Mouse (Mus musculus) hindbrain, embryonic 13.5 days (tissue): ENCODE results near the gene Scgb3a1. TPM values are rescaled to one million over a fixed set of nuclear protein-coding genes. Genes with fewer than 3 reads are reported as not detected.
A peak's percentile ranks its signal among the peaks of the same experiment; 100 is the strongest.

Experiments
- ATAC-seq: fragments of 200-750 bp; cut with Nextera tagmentation; 2 replicates; pipeline ENCODE4 v1.8.0; 2017; ENCODE audit warnings: moderate TSS enrichment; ENCODE audit not compliant: low FRiP score
- H3K27ac ChIP-seq: fragments of 300-500 bp; sonication (generic); 2 replicates; pipeline ENCODE4 v1.5.1; 2015; ENCODE audit warnings: inconsistent platforms, mild to moderate bottlenecking, moderate library complexity
- H3K27me3 ChIP-seq: fragments of 300-500 bp; sonication (generic); 2 replicates; pipeline ENCODE4 v1.6.1; 2015; ENCODE audit warnings: mild to moderate bottlenecking, inconsistent platforms
- H3K36me3 ChIP-seq: fragments of 300-500 bp; sonication (generic); 2 replicates; pipeline ENCODE4 v1.6.1; 2015; ENCODE audit warnings: mild to moderate bottlenecking, inconsistent platforms
- H3K4me1 ChIP-seq: fragments of 300-500 bp; sonication (generic); replicated peaks from 2 replicates; pipeline ENCODE4 v1.6.1; 2015; ENCODE audit warnings: inconsistent platforms
- H3K4me2 ChIP-seq: fragments of 300-500 bp; sonication (generic); 2 replicates; pipeline ENCODE4 v1.6.1; 2015; ENCODE audit warnings: inconsistent platforms, mild to moderate bottlenecking, moderate library complexity
- H3K4me3 ChIP-seq: fragments of 300-500 bp; sonication (generic); 2 replicates; pipeline ENCODE4 v1.5.1; 2015; ENCODE audit warnings: mild to moderate bottlenecking, inconsistent platforms
- H3K9ac ChIP-seq: fragments of 300-500 bp; sonication (generic); 2 replicates; pipeline ENCODE4 v1.6.1; 2015; ENCODE audit warnings: mild to moderate bottlenecking, inconsistent platforms
- H3K9me3 ChIP-seq: fragments of 300-500 bp; sonication (generic); 2 replicates; pipeline ENCODE4 v1.6.1; 2016; ENCODE audit warnings: inconsistent platforms
- WGBS: fragments of 180-500 bp; shearing (Covaris S2); methylation state at CpG from one replicate; pipeline ENCODE4 v1.1.7; 2015; 5-methylcytosine and 5-hydroxymethylcytosine counted together
- polyA plus RNA-seq: library from polyadenylated mRNA; unstranded; fragments of >200 nt; fragmentation: Nextera tagmentation; extraction: Ambion mirVana; gene quantifications from 2 replicates; pipeline ENCODE4 v1.2.1, GENCODE M21; 2015

Gene Scgb3a1
- polyA plus RNA-seq, 1 experiment from 2014 or later, result not detected

DNA sequence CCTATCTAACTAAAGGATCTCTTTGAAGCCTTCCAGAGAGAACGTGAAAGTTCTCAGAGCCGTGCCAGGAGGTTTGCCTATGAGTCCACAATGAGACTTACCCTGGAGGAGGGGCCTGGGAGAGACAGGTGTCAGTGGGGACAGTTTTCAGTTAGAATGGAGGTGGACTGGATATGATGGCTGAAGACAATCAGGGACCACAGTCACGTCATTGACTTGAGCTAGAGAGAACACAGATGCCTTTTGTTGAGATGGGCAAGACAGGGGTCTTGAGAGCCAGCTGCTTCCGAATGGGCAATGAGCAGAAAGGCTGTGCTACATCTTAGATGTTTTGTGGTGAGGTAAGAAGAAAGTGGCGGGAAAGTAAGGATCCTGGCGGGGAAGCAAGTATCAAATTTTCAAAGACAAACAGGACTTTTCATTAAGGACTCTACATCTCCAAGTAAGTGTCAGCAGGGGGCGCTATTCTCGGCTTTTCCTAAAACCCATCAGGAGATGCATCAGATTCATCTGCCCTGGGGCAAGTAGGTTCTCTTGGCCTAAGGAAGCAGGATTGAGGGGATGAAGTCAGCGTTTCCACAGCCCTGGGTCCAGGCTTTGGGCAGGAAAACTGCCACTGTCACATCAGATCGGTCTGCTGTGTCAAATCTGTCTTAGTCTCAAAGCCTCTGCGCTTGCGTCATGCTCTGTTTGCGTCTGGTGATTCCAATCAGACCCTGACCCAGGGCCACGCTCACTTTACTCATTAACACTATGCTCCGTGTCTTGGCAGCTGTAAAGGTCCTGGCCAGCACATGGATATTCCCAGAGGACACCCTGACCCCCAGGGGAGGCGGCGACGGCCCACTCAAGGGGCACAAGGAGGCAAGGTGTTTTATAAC, 13.1 kb upstream of the Scgb3a1 start:
- Histone ChIP-seq H3K4me1 (0 out of 2 replicates have a peak, but pooled peaks cover 4% of the 10 kb centered on the region), H3K27ac (no peak overlapping the region), H3K4me2 (no peak overlapping the region), H3K9me3 (no peaks in the 10 kb centered on the region), H3K9ac (no peak overlapping the region), H3K27me3 (no peaks in the 10 kb centered on the region), H3K36me3 (no peaks in the 10 kb centered on the region), H3K4me3 (no peak overlapping the region)
- no peak for ATAC-seq
- WGBS, result 56% methylated on average over 18 of the region's 18 CpGs

DNA sequence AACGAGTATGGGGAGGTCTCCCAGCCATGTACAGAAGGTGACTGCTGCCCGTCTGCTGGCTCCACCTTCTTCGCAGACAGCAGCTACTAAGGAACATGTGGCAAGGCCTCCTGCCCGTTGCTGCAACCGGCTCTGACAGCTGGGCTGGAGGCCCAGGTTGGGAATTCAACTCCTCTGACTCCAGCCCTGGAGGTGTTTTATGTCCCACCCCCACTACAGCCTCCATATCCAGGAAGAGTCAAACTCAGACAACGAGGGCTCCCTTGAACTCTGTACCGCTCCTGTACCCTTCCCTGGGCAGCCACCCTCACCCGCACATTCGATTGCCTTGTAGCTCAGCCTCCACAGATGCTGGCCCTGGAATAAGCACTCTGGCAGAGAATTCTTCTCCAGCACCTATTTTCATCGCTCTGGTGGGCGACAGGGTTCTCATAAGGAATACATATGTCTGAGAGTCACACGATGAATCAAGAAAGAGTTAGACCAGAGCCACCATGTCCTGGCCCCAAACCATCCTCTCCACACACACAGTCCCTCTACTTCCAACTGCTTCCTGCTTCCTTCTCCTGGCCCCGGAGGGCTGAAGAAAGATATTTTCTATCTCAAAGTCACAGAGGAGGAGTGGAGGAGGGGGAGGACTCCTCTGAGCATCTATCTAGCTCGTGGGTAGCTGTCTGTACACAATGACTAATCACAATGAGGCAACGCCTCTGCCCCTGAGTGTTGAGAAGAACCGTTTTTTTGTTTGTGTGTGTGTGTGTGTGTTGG, 12.2 kb upstream of the Scgb3a1 start:
- Histone ChIP-seq H3K4me3 (no peak overlapping the region), H3K27ac (no peak overlapping the region), H3K9ac (no peak overlapping the region), H3K36me3 (no peaks in the 10 kb centered on the region), H3K4me1 (0 out of 2 replicates have a peak, but pooled peaks cover 4% of the 10 kb centered on the region), H3K4me2 (no peak overlapping the region), H3K27me3 (no peaks in the 10 kb centered on the region), H3K9me3 (no peaks in the 10 kb centered on the region)
- no peak for ATAC-seq
- 77% methylated on average over 16 of the region's 16 CpGs for WGBS

DNA sequence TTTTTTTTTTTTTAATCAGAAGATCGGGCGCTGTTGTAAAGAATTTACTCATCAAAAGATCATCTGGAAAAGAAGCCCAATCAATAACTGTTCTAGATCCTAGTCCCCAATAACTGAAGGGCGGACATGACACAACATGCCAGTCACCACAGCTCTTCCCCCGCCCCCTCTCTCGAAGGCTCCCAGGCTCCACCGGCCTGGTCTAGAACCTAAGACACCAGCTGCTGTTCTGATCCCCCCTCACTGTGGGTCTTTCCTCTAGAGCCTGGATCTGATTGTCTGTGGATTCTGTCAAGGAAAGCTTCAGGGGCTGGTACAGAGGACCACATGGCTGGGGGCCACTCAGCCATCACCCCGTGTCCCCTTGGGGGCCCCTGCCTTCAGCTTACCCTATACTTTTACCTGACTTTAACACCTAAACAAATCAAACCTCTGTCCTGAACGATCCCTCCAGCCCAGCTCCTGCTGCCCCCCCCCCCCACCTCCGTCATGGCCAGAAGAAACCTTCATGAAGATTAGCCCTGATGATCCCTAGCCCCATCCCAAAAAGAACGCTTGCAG, 11.6 kb upstream of the Scgb3a1 start:
- H3K4me1 ChIP-seq, result 0 out of 2 replicates have a peak, but pooled peaks cover 4% of the 10 kb centered on the region
- no peak overlapping the region for H3K4me3 ChIP-seq
- H3K27me3 ChIP-seq, result no peaks in the 10 kb centered on the region
- H3K27ac ChIP-seq, result no peak overlapping the region
- no peak overlapping the region for H3K4me2 ChIP-seq
- H3K9ac ChIP-seq, result no peak overlapping the region
- H3K36me3 ChIP-seq, result no peaks in the 10 kb centered on the region
- WGBS, result 84% methylated on average over 10 of the region's 10 CpGs
- no peak for ATAC-seq
- no peaks in the 10 kb centered on the region for H3K9me3 ChIP-seq

DNA sequence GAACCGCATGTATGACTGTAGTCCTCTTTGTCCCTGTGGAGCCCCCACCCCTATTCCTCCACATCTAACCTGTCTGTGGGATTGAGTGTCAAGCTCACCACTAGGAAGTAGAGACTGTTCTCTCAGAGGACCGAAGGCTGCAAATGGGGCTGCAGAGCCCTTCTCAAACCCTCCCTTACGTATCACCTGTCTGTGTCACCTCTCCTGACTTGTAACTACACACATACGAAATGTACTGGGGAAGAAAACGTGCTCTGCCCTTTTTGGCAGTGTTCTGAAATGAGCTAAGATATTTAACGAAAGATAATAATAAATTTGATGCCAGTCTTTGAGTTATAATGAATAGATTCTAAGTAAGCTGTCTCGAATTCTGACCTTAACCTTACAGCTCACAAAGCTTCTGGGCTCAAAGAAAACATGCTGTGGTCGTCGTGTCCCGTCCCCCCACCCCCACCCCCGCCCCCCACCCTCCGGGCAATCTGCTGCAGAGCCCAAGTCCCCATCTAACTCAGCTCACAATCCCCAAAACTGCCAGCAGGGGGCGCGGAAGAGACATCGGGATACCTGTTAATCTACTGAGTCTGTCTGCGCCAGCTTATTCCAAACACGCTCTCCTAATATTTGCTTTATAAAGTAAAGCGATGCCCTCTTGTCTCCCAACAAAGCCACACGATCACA, 10.9 kb upstream of the Scgb3a1 start:
- Histone ChIP-seq H3K4me3 (0 out of 2 replicates have a peak overlapping the region, but pooled peaks have one; percentile 5), H3K27me3 (no peaks in the 10 kb centered on the region), H3K4me2 (peak overlapping the region; percentile 35), H3K9me3 (no peaks in the 10 kb centered on the region), H3K9ac (no peak overlapping the region), H3K36me3 (no peaks in the 10 kb centered on the region), H3K4me1 (0 out of 2 replicates have a peak, but pooled peaks cover 4% of the 10 kb centered on the region), H3K27ac (no peak overlapping the region)
- WGBS, result 25% methylated on average over 19 of the region's 19 CpGs
- peak; percentile 33 for ATAC-seq

DNA sequence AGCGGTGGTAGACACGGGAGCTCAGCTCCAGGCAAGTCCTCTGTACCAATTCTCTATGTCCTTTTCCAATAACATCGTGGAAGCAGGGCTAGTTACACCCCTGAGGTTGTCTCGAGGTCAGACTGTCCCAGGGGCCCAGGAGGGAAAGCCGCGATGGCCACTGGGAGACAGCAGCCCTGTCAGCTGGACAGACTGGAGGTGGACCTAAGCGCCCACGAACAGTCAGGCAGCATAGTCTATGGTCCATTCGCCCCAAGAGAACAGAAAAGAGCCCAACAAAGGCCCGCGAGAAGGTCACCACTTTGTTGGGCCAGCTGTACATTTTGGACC, 10.4 kb upstream of the Scgb3a1 start:
- H3K36me3 ChIP-seq, result no peaks in the 10 kb centered on the region
- WGBS, result 46% methylated on average over 11 of the region's 11 CpGs
- H3K27me3 ChIP-seq, result no peaks in the 10 kb centered on the region
- H3K4me3 ChIP-seq, result 0 out of 2 replicates have a peak overlapping the region, but pooled peaks have one; percentile 5
- H3K9me3 ChIP-seq, result no peaks in the 10 kb centered on the region
- no peak overlapping the region for H3K9ac ChIP-seq
- 0 out of 2 replicates have a peak, but pooled peaks cover 4% of the 10 kb centered on the region for H3K4me1 ChIP-seq
- no peak overlapping the region for H3K27ac ChIP-seq
- 0 out of 2 replicates have a peak, but pooled peaks have one; percentile 28 for ATAC-seq
- peak overlapping the region; percentile 35 for H3K4me2 ChIP-seq

DNA sequence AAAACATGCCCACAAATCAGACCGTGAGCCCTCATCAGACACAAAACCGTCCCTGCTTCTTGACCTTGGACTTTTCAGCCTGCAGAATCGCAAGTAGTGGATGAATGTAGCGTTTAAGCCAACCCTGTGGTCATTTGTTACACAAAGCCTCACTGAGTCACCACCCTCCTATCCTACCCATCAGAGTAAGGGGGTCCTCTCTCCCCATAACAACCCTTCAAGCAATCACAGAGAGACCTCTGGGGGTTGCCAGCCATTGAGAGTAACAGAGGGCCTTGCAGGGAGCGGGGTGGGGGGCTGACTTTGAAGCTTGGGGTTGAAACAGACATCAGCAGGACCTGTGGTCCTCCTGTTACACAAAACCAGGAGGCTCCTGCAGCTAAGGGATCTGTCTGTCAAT, 8.8 kb upstream of the Scgb3a1 start:
- 90% methylated on average over 5 of the region's 5 CpGs for WGBS
- H3K27ac ChIP-seq, result no peak overlapping the region
- H3K4me2 ChIP-seq, result no peak overlapping the region
- no peak for ATAC-seq
- peaks cover 4% of the 10 kb centered on the region; the same call in 1 of the 2 replicates for H3K4me1 ChIP-seq
- no peaks in the 10 kb centered on the region for H3K27me3 ChIP-seq
- no peak overlapping the region for H3K9ac ChIP-seq
- H3K36me3 ChIP-seq, result no peaks in the 10 kb centered on the region
- H3K9me3 ChIP-seq, result no peaks in the 10 kb centered on the region
- no peak overlapping the region for H3K4me3 ChIP-seq

DNA sequence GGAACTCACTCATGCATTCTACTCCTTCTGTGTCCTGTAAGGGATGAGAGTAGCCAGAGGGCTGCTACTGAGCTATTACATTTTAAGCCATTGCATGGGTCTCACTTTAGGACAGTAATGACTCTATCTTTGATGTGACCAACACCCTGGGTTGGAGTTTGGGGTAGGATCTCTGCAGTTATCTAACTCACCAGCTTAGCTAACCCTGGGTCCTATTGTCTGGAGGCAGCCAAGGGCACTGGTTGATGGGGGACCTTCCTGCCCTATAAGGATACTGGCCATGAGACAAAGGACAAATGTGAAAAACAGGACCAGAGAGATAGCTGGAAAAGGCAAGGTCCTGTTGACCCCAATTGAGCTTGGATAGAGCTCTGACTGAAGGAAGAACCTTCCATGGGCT, 7.9 kb upstream of the Scgb3a1 start:
- Histone ChIP-seq H3K4me2 (no peak overlapping the region), H3K4me1 (peaks cover 4% of the 10 kb centered on the region; the same call in 1 of the 2 replicates), H3K27ac (no peak overlapping the region), H3K4me3 (no peak overlapping the region), H3K27me3 (no peaks in the 10 kb centered on the region), H3K9ac (no peak overlapping the region), H3K36me3 (no peaks in the 10 kb centered on the region), H3K9me3 (no peaks in the 10 kb centered on the region)
- ATAC-seq, result no peak

DNA sequence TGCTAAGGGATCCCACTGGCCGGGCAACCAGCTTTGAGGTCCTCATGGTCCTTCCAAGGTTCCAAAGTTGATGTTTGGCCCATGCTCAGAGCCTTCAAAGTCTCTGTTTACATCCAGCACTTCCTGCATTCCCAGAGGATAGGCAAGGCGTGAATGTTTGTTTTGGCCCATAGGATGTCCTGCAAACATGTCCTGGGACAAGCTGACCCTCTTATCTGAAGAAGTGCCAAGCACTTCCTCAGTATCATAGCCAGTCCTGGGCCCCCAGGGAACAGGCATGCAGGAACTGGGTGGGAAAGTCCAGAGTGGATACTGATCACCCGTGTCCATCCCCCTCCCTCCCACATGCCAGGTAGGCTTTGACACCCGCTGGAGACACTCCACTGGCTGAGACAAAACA, 5.3 kb upstream of the Scgb3a1 start:
- Histone ChIP-seq H3K9me3 (no peaks in the 10 kb centered on the region), H3K4me3 (no peak overlapping the region), H3K9ac (no peak overlapping the region), H3K4me1 (peaks cover 1% of the 10 kb centered on the region; the same call in 1 of the 2 replicates), H3K27me3 (no peaks in the 10 kb centered on the region), H3K36me3 (no peaks in the 10 kb centered on the region), H3K27ac (no peak overlapping the region), H3K4me2 (no peak overlapping the region)
- WGBS, result 84% methylated on average over 4 of the region's 4 CpGs
- no peak for ATAC-seq

DNA sequence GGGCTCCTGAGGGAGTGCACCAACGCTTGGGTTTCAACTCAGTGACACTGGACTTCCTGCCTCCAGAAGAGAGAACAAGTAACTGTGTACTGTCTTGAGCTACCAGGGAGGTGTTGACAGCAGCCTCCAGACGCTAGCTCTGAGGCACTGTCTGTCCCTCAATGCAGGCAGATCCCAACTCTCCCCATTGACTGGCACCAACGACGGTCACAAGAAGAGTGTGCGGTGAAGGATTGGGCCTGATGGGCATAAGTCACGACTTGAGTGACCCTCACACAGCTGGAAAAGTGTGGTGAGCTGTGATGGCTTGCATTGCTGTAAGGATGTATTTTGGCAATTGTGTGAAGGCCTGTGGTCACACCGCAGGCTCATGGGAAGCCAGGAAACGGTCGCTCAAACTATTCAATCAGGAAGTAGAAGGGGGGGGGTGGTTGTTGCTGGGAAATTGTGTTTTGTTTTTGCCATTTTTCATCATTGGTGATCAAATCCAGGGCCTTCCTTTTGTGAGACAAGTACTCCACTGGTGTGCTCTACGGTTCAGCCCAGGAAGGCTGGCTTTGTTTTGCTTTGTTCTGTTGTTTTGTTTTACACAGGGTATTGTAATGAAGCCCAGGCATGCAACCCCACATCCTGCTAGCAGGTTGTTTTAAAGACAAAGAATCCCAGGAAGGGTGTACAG, 4.5 kb upstream of the Scgb3a1 start:
- Histone ChIP-seq H3K4me3 (no peak overlapping the region), H3K9ac (no peak overlapping the region), H3K27me3 (no peaks in the 10 kb centered on the region), H3K27ac (no peak overlapping the region; the same call in 1 of the 2 replicates), H3K4me1 (no peaks in the 10 kb centered on the region; the same call in 1 of the 2 replicates), H3K4me2 (no peak overlapping the region), H3K36me3 (no peaks in the 10 kb centered on the region), H3K9me3 (no peaks in the 10 kb centered on the region)
- WGBS, result 57% methylated on average over 10 of the region's 10 CpGs
- ATAC-seq, result no peak

DNA sequence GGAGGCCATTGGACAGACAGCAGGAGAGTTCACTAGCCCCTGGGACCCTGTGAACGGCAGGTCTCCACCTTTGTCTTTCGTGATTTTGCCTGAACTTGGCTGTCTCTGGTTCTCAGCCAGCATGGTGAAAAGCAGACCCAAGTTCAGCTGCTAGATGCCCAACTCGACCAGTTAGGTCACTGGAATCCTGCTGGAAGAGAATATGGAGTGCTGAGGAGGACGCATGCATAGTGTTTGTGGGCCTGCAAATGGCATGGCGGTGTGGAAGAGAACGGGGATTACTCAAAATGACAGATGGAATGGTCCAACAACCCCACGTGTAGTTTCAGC, 4.0 kb upstream of the Scgb3a1 start:
- H3K27me3 ChIP-seq, result no peaks in the 10 kb centered on the region
- H3K4me1 ChIP-seq, result no peaks in the 10 kb centered on the region; the same call in 1 of the 2 replicates
- no peak overlapping the region for H3K4me2 ChIP-seq
- H3K9ac ChIP-seq, result no peak overlapping the region
- no peak for ATAC-seq
- H3K27ac ChIP-seq, result no peak overlapping the region; the same call in 1 of the 2 replicates
- no peaks in the 10 kb centered on the region for H3K9me3 ChIP-seq
- 67% methylated on average over 7 of the region's 7 CpGs for WGBS
- H3K36me3 ChIP-seq, result no peaks in the 10 kb centered on the region
- no peak overlapping the region for H3K4me3 ChIP-seq

DNA sequence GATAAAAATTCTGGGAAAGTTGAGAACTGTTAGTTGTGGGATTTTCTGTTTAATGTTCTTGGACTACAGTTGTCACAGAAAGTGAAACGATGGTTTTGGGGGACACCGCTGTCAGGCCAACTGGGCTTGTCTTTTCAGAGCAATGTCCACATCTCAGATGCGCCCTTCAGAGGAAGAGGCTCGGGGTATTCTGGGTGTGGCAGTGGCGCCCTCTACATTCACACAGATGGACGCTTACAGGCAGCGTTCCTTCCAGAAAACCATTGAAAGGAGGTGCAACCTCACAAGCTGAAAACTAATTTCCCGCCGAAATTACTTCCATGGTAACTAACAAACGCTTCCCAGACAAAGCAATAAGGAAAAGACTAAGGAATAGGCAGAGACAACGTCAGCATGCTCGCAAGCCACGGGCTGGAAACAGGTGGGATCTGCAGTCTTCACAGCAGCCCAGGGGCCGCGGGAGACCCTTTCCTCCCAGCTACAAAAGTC, 1.1 kb upstream of the Scgb3a1 start:
- no peaks in the 10 kb centered on the region for H3K27me3 ChIP-seq

More for the DNA sequence above, 1.1 kb upstream of the Scgb3a1 start:
- Histone ChIP-seq H3K9me3 (no peaks in the 10 kb centered on the region), H3K36me3 (no peaks in the 10 kb centered on the region), H3K4me3 (no peak overlapping the region), H3K27ac (no peak overlapping the region), H3K4me1 (no peaks in the 10 kb centered on the region; the same call in 1 of the 2 replicates), H3K9ac (no peak overlapping the region), H3K4me2 (no peak overlapping the region)
- 59% methylated on average over 15 of the region's 15 CpGs for WGBS
- ATAC-seq, result no peak
